Mouse (Mus musculus): ENCODE data around the gene Jak2. TPM values are rescaled to one million over a fixed set of nuclear protein-coding genes. Genes with fewer than 3 reads are reported as not detected.
A peak's percentile ranks its signal among the peaks of the same experiment; 100 is the strongest.

Gene Jak2
- polyA plus RNA-seq, 1 experiment from 2014 or later, result 16.6 TPM

DNA sequence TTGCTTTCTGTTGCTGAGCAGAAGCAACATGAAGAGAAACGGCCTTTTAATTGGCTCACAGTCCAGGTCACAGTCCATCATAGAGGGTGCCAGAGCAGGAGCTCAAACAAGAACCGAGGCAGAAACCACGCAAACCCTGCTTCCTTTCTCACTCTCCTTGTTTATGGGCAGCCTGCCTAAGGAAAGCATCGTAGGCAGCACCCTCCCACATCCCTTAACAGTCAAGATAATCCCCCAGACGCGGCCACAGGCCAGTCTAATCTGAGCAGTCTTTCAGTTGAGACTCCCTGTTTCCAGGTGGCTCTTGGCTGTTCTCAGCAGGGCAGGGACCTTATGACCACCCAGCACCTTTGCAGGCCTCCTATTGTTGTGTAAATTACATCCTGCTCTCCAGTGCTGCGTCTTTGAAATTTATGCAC, 33.8 kb downstream of the Jak2 start:
- H3K9ac ChIP-seq, result no peak overlapping the region
- H3K9me3 ChIP-seq, result no peaks in the 10 kb centered on the region
- H3K4me2 ChIP-seq, result no peak overlapping the region
- no peaks in the 10 kb centered on the region for H3K27me3 ChIP-seq
- peaks cover 12% of the 10 kb centered on the region for H3K36me3 ChIP-seq (replicated peaks)
- no peak for ATAC-seq (ENCODE audit: low FRiP score)
- no peak overlapping the region for H3K4me3 ChIP-seq (replicated peaks)
- H3K27ac ChIP-seq, result 0 out of 2 replicates have a peak overlapping the region, but pooled peaks have one; percentile 42
- H3K4me1 ChIP-seq, result peaks cover 10% of the 10 kb centered on the region
- 10% methylated on average over 7 of the region's 7 CpGs for WGBS

DNA sequence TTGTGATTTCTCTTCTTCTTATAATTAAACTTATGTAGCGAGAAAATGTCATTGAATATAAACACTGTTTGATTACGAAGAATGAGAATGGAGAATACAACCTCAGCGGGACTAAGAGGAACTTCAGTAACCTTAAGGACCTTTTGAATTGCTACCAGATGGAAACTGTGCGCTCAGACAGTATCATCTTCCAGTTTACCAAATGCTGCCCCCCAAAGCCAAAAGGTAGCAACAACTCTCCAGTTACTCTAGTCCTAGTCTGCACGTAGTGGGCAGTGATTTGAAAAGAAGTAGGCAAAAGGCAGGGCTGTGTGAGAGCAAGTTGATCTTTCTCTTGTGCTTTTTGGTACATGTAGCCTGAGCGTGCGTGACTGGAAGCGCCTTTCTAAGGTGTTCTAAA, 36.2 kb downstream of the Jak2 start:
- peaks cover 10% of the 10 kb centered on the region for H3K4me1 ChIP-seq
- WGBS, result 73% methylated on average over 8 of the region's 8 CpGs
- no peak for ATAC-seq (ENCODE audit: low FRiP score)
- H3K4me3 ChIP-seq (replicated peaks), result no peak overlapping the region
- no peak overlapping the region for H3K27ac ChIP-seq
- H3K4me2 ChIP-seq, result no peak overlapping the region
- H3K9ac ChIP-seq, result no peak overlapping the region
- peaks cover 28% of the 10 kb centered on the region for H3K36me3 ChIP-seq (replicated peaks)
- no peaks in the 10 kb centered on the region for H3K9me3 ChIP-seq
- H3K27me3 ChIP-seq, result no peaks in the 10 kb centered on the region

DNA sequence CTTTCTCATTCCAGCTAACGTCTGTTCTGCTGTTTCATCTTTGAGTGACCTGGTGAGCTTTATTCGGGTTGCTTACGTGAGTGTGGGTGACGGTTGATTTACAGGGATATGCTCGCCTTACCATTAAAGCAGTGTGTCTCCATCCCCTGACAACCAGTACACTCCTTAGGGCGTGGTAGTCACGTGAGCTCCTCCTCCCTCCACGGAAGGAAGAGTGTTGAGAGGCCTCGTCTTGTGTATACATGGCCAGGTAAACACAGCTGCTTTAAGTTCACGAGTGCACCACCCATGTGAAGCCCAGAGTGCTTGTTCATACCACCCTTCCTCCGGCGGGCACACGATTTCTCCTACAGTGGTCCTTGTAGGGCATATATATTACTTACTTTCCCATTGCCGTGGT, 39.9 kb downstream of the Jak2 start:
- no peak overlapping the region for H3K9ac ChIP-seq
- no peaks in the 10 kb centered on the region for H3K27me3 ChIP-seq
- no peaks in the 10 kb centered on the region for H3K9me3 ChIP-seq
- no peak overlapping the region for H3K4me2 ChIP-seq
- no peak overlapping the region for H3K4me3 ChIP-seq (replicated peaks)
- no peak for ATAC-seq (ENCODE audit: low FRiP score)
- H3K4me1 ChIP-seq, result no peaks in the 10 kb centered on the region
- WGBS, result 89% methylated on average over 14 of the region's 14 CpGs
- peaks cover 27% of the 10 kb centered on the region for H3K36me3 ChIP-seq (replicated peaks)
- no peak overlapping the region for H3K27ac ChIP-seq

DNA sequence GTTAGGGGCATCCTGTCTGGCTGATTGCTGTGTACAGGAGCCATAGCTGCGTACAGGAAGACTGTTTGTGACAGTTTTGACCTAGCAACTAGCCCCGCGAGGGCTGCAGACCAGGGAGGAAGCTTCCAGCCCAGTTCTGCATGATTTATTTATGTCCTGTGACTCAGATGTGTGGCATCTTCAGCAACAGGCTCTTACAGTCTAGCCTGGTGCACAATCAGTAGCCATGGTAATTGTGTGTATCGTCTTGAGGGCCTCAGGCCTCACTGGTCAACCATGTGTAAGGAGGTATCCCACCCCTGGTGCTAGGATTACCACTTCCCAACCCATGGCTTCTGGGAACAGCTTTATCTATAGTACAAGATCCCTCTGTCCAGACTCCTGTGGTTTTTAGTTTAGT, 40.9 kb downstream of the Jak2 start:
- Histone ChIP-seq H3K36me3 (replicated peaks) (peaks cover 27% of the 10 kb centered on the region), H3K4me2 (no peak overlapping the region), H3K4me1 (no peaks in the 10 kb centered on the region), H3K27ac (no peak overlapping the region), H3K4me3 (replicated peaks) (no peak overlapping the region), H3K9me3 (no peaks in the 10 kb centered on the region), H3K27me3 (no peaks in the 10 kb centered on the region), H3K9ac (no peak overlapping the region)
- no peak for ATAC-seq (ENCODE audit: low FRiP score)
- WGBS, result 89% methylated on average over 4 of the region's 4 CpGs

DNA sequence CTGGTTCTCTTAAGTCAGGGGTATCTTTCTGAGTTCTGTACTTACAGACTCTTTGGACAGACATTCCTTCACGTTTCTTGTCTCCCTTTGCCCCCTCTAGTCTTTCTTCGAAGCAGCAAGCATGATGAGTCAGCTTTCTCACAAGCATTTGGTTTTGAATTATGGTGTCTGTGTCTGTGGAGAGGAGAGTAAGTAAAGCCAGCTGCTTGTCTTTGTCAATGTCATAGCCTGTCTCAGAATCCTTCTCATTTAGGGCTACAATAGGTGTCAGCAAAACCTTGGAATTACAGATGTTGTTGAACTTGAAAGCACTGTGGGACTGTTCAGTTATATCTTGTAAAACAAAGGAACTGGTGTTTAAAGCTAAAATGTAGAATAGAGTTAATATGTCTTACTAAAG, 43.1 kb downstream of the Jak2 start:
- Histone ChIP-seq H3K9ac (no peak overlapping the region), H3K36me3 (replicated peaks) (peaks cover 30% of the 10 kb centered on the region), H3K27me3 (no peaks in the 10 kb centered on the region), H3K27ac (no peak overlapping the region), H3K4me3 (replicated peaks) (no peak overlapping the region), H3K4me1 (no peaks in the 10 kb centered on the region), H3K4me2 (no peak overlapping the region), H3K9me3 (no peaks in the 10 kb centered on the region)
- ATAC-seq (ENCODE audit: low FRiP score), result no peak
- 66% methylated on average over 2 of the region's 2 CpGs for WGBS

DNA sequence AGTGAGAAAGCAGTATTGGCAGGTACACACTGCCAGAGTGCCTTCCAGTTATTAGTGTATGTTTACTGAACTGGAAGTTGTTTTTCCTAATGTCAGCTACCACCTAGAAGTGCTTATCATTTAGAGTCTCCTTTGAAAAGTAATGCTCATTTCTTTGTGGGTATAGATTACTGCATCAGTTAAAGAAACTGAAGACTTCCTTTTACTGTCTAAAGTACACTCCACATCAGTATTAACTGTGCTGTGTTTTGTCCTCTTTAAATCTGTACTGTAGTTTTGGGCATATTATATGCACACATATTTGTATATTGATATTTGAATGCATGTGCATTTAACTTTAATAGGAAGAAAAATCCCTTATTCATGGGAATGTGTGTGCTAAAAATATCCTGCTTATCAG, 44.5 kb downstream of the Jak2 start:
- Histone ChIP-seq H3K4me1 (no peaks in the 10 kb centered on the region), H3K9ac (no peak overlapping the region), H3K4me3 (replicated peaks) (no peak overlapping the region), H3K27ac (no peak overlapping the region), H3K4me2 (no peak overlapping the region), H3K27me3 (no peaks in the 10 kb centered on the region), H3K9me3 (no peaks in the 10 kb centered on the region), H3K36me3 (replicated peaks) (peaks cover 43% of the 10 kb centered on the region)
- no peak for ATAC-seq (ENCODE audit: low FRiP score)

DNA sequence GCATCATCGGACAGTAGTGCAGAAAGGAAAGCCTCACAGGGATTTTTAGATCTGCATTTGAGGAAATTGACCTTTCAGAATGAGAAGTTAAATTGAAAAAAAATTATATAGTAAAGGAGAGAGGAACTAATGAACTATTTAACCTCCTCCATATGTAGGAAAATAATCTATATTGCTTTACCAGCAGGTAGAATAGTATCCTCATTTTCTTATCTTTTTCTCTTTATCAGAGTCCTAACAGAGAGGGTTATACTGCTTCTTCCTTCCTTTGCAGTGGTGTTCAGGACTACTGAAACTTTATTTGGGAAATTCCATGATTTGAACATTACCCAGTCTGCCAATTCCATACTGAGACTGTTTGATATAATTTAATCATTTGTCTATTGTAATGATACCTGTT, 45.7 kb downstream of the Jak2 start:
- Histone ChIP-seq H3K4me2 (no peak overlapping the region), H3K4me3 (replicated peaks) (no peak overlapping the region), H3K4me1 (no peaks in the 10 kb centered on the region), H3K27ac (no peak overlapping the region), H3K9ac (no peak overlapping the region), H3K36me3 (replicated peaks) (peaks cover 37% of the 10 kb centered on the region), H3K9me3 (no peaks in the 10 kb centered on the region), H3K27me3 (no peaks in the 10 kb centered on the region)
- WGBS, result 100% methylated on average over 1 of the region's 1 CpGs
- ATAC-seq (ENCODE audit: low FRiP score), result no peak

DNA sequence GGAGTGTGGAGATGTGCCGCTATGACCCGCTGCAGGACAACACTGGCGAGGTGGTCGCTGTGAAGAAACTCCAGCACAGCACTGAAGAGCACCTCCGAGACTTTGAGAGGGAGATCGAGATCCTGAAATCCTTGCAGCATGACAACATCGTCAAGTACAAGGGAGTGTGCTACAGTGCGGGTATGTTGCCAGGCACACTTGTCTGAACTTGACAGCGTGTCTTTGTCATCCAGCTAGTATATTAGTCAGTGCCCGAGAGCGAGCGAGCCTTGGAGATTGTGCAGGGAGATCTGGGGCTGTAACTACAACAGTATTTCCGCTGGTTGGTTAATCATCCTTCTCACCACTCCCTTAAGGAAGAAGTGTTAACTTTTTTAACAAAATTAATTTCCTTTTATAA, 49.3 kb downstream of the Jak2 start:
- WGBS, result 92% methylated on average over 13 of the region's 13 CpGs
- Histone ChIP-seq H3K27ac (no peak overlapping the region), H3K4me1 (no peaks in the 10 kb centered on the region), H3K4me3 (replicated peaks) (no peak overlapping the region), H3K36me3 (replicated peaks) (peaks cover 35% of the 10 kb centered on the region), H3K27me3 (no peaks in the 10 kb centered on the region), H3K9ac (no peak overlapping the region), H3K9me3 (no peaks in the 10 kb centered on the region), H3K4me2 (no peak overlapping the region)
- no peak for ATAC-seq (ENCODE audit: low FRiP score)

DNA sequence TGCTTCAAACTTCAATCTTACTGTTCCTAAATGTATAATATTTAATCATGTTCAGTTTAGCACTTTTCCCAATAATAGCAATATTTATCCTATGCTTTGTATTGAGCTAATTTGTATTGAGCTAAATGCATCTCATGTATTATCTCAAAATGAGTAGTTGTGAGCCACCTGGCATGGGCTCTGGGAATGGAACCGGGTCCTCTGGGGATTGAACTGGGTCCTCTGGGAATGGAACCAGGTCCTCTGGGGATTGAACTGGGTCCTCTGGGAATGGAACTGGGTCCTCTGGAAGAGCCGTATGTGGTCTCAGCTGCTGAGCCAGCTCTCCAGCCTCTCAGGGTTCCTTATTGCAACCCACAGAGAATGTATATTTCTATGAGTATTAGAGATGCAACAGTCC, 50.5 kb downstream of the Jak2 start:
- 90% methylated on average over 2 of the region's 2 CpGs for WGBS
- ATAC-seq (ENCODE audit: low FRiP score), result no peak
- peaks cover 32% of the 10 kb centered on the region for H3K36me3 ChIP-seq (replicated peaks)

DNA sequence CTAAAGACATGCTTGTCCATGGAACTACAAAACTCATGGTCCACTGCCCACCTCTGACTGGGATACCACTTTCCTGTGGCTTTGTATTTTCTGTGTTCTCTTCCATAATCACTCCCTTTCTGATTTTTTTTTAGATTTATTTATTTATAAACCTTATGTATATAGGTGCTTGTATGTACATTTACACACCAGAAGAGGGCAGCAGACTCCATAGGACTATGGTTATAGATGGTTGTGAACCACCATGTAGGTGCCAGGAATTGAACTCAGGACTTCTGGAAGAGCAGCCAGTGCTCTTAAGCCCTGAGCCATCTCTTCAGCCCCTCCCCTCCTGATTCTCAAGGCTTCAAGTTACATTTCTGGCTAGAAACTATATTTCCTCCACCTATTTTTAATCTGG, 57.2 kb downstream of the Jak2 start:
- Histone ChIP-seq H3K4me1 (peaks cover 6% of the 10 kb centered on the region), H3K9ac (no peak overlapping the region), H3K9me3 (no peaks in the 10 kb centered on the region), H3K4me2 (no peak overlapping the region), H3K27me3 (no peaks in the 10 kb centered on the region), H3K36me3 (replicated peaks) (peaks cover 28% of the 10 kb centered on the region), H3K27ac (no peak overlapping the region), H3K4me3 (replicated peaks) (no peak overlapping the region)
- no peak for ATAC-seq (ENCODE audit: low FRiP score)

More for the DNA sequence above, 50.5 kb downstream of the Jak2 start:
- Histone ChIP-seq H3K9me3 (no peaks in the 10 kb centered on the region), H3K9ac (no peak overlapping the region), H3K4me3 (replicated peaks) (no peak overlapping the region), H3K27ac (no peak overlapping the region), H3K4me1 (peaks cover 1% of the 10 kb centered on the region; the same call in 1 of the 2 replicates), H3K4me2 (no peak overlapping the region), H3K27me3 (no peaks in the 10 kb centered on the region)

DNA sequence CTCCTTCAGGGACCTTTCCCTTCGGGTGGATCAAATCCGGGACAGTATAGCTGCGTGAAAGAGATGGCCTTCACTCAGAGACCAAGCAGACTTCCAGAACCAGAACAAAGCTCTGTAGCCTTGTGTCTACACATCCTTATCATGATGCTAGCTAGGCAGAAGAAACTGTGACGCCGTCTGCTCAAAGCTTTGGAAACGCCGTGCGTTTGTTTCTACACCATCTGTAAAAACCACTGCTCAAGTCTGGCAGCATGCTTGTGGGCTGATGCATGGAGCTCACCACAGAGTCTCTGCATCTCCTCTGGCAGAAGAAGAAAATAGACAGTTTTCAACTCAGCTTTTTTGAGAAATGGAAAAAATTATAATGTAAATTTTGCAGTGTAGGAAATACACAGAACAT, 60.2 kb downstream of the Jak2 start:
- 92% methylated on average over 8 of the region's 8 CpGs for WGBS
- H3K27ac ChIP-seq, result no peak overlapping the region
- ATAC-seq (ENCODE audit: low FRiP score), result no peak
- no peak overlapping the region for H3K9ac ChIP-seq
- H3K9me3 ChIP-seq, result peaks cover 8% of the 10 kb centered on the region
- no peak overlapping the region for H3K4me2 ChIP-seq
- H3K4me3 ChIP-seq (replicated peaks), result no peak overlapping the region
- H3K27me3 ChIP-seq, result no peaks in the 10 kb centered on the region
- H3K36me3 ChIP-seq (replicated peaks), result peaks cover 32% of the 10 kb centered on the region
- peaks cover 6% of the 10 kb centered on the region for H3K4me1 ChIP-seq

DNA sequence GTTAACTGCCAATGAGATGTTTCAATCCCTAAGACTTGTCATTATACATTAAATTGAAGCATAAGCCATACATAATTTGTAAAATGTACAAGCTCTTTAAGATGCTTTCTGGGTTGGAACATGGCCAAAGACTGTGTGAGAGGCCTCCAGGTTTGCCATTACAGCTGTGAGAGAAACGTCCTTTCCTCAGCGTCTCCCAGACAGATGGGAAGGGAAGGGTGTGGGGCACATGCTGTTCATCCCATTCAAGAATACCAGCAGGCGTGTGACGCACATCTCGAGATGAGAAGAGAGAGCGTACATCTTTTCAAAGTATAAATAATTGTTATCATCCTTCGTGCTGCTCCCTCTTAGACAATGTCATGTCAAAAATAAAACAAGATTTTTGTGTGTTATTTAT, 61.0 kb downstream of the Jak2 start:
- Histone ChIP-seq H3K9ac (no peak overlapping the region), H3K27me3 (no peaks in the 10 kb centered on the region), H3K36me3 (replicated peaks) (peaks cover 32% of the 10 kb centered on the region), H3K4me2 (no peak overlapping the region), H3K4me1 (no peaks in the 10 kb centered on the region), H3K4me3 (replicated peaks) (no peak overlapping the region), H3K9me3 (peaks cover 9% of the 10 kb centered on the region), H3K27ac (no peak overlapping the region)
- 57% methylated on average over 7 of the region's 7 CpGs for WGBS
- ATAC-seq (ENCODE audit: low FRiP score), result no peak

DNA sequence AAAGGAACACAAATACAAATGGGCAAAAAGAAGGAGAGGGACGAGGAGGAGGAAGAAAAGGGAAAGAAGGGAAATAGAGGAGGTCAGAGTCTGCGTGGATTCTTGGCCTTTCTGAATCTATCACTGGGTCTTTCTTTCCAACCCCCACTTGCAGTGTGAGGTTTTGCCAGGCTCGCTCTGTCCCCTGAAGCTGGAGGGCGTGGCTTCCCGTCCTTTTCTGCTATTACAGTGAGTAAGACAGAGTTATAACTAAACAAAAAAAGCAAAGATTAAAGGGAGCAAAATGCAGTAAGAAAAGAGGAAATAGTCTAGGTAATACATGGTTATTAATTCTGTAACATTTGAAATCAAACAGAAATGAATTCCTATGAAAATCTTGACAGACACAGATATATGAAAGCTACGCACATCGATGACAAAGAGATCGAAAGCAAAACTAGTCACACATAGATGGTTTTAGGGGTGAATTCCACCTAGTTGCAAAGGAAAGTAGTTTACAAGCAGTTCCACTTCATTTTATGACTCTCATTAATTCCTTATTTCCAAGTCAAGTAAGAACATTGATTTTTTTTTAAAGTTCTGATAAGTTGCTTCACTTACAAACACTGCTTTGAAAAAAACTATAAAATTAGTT, 71.9 kb downstream of the Jak2 start:
- no peak overlapping the region for H3K9ac ChIP-seq
- ATAC-seq (ENCODE audit: low FRiP score), result no peak
- H3K36me3 ChIP-seq (replicated peaks), result no peaks in the 10 kb centered on the region
- 0 out of 2 replicates have a peak, but pooled peaks cover 5% of the 10 kb centered on the region for H3K4me1 ChIP-seq
- no peaks in the 10 kb centered on the region for H3K9me3 ChIP-seq
- no peak overlapping the region for H3K4me2 ChIP-seq
- 79% methylated on average over 8 of the region's 8 CpGs for WGBS
- H3K4me3 ChIP-seq (replicated peaks), result no peak overlapping the region
- H3K27me3 ChIP-seq, result peaks cover 6% of the 10 kb centered on the region; the same call in 1 of the 2 replicates
- no peak overlapping the region for H3K27ac ChIP-seq

All from forebrain, embryonic 12.5 days (tissue).